Mouse (Mus musculus) MEL (cell line): ENCODE measurements around the gene Ttc9b. TPM values are rescaled to one million over a fixed set of nuclear protein-coding genes. Genes with fewer than 3 reads are reported as not detected.
"Not testable (repeated sequence)": the region's sequence is repeated elsewhere in the genome, so short reads cannot be mapped to it uniquely, and the experiment has no call there.

Source experiments
- DNase-seq: peaks from one replicate; pipeline ENCODE4 v3.0.0; 2011; ENCODE audit warnings: low read depth, low spot score
- H3K27ac ChIP-seq: 2 replicates; pipeline ENCODE4 v1.5.1; 2012; ENCODE audit warnings: low read depth, mild to moderate bottlenecking, control low read depth, low read length, moderate library complexity; ENCODE audit not compliant: control insufficient read depth
- H3K27me3 ChIP-seq, 2 experiments: fragments of 150-350 bp in 1 of 2; sonication (generic) in 1 of 2; 2 replicates each; pipeline ENCODE4 v1.6.1; 2012; ENCODE audit warnings: low read length in 2 of 2, mild to moderate bottlenecking in 2 of 2, improper control_type of control experiment in 1 of 2, moderate library complexity in 1 of 2; ENCODE audit not compliant: insufficient read depth in 2 of 2, control insufficient read depth in 1 of 2
- H3K36me3 ChIP-seq, 2 experiments: 2 replicates each; pipeline ENCODE4 v1.6.1; 2012 to 2014; ENCODE audit warnings: low read length in 2 of 2, improper control_type of control experiment in 1 of 2, inconsistent platforms in 1 of 2, mild to moderate bottlenecking in 1 of 2; ENCODE audit not compliant: insufficient read depth in 2 of 2, control insufficient read depth in 1 of 2
- H3K4me1 ChIP-seq, 2 experiments: fragments of 150-350 bp in 1 of 2; sonication (generic) in 1 of 2; 2 replicates each; pipeline ENCODE4 v1.6.1; 2012; ENCODE audit warnings: low read length in 2 of 2, improper control_type of control experiment in 1 of 2, mild to moderate bottlenecking in 1 of 2; ENCODE audit not compliant: insufficient read depth in 2 of 2, control insufficient read depth in 1 of 2
- H3K4me3 ChIP-seq, 2 experiments: fragments of 150-350 bp in 1 of 2; sonication (generic) in 1 of 2; 2 replicates each; pipeline ENCODE4 v1.5.1; 2012; ENCODE audit warnings: low read depth in 2 of 2, low read length in 2 of 2, mild to moderate bottlenecking in 2 of 2, moderate library complexity in 2 of 2, control low read depth in 1 of 2, improper control_type of control experiment in 1 of 2; ENCODE audit not compliant: control insufficient read depth in 1 of 2, insufficient read depth in 1 of 2
- H3K79me2 ChIP-seq: 2 replicates; pipeline ENCODE4 v1.6.1; 2012; ENCODE audit warnings: mild to moderate bottlenecking, low read length, moderate library complexity; ENCODE audit not compliant: control insufficient read depth, poor library complexity, insufficient read depth
- H3K9ac ChIP-seq: 2 replicates; pipeline ENCODE4 v1.6.1; 2012; ENCODE audit warnings: low read depth, mild to moderate bottlenecking, control low read depth, low read length, moderate library complexity; ENCODE audit not compliant: control insufficient read depth, poor library complexity, severe bottlenecking
- H3K9me3 ChIP-seq: fragments of 150-350 bp; sonication (generic); replicated peaks from 2 replicates; pipeline ENCODE4 v1.6.1; 2012; ENCODE audit warnings: mild to moderate bottlenecking, low read length, improper control_type of control experiment, moderate library complexity; ENCODE audit not compliant: insufficient read depth
- BHLHE40 ChIP-seq: IDR thresholded peaks from 2 replicates; pipeline ENCODE4 v1.6.1; 2012; ENCODE audit warnings: low read depth, mild to moderate bottlenecking, inconsistent platforms, low read length, improper control_type of control experiment, borderline replicate concordance
- CHD2 ChIP-seq: IDR thresholded peaks from 2 replicates; pipeline ENCODE4 v1.6.1; 2011; ENCODE audit warnings: low read length, improper control_type of control experiment
- ELF1 ChIP-seq: IDR thresholded peaks from 2 replicates; pipeline ENCODE4 v1.6.1; 2014; ENCODE audit warnings: low read depth, mild to moderate bottlenecking, inconsistent platforms, low read length, improper control_type of control experiment, moderate library complexity
- ETS1 ChIP-seq: IDR thresholded peaks from 2 replicates; pipeline ENCODE4 v1.6.1; 2012; ENCODE audit warnings: low read depth, mild to moderate bottlenecking, inconsistent platforms, low read length, improper control_type of control experiment, moderate library complexity
- KAT2A ChIP-seq: conservative IDR thresholded peaks from 2 replicates; pipeline ENCODE4 v1.6.1; 2012; ENCODE audit warnings: low read depth, low read length, improper control_type of control experiment, inconsistent platforms
- MAFK ChIP-seq: IDR thresholded peaks from 2 replicates; pipeline ENCODE4 v1.6.1; 2011; ENCODE audit warnings: low read depth, mild to moderate bottlenecking, low read length, improper control_type of control experiment, borderline replicate concordance
- MAX ChIP-seq: IDR thresholded peaks from 2 replicates; pipeline ENCODE4 v1.6.1; 2011; ENCODE audit warnings: low read length, improper control_type of control experiment
- MEF2A ChIP-seq: IDR thresholded peaks from 2 replicates; pipeline ENCODE4 v1.6.1; 2014; ENCODE audit warnings: low read depth, mild to moderate bottlenecking, inconsistent platforms, low read length, improper control_type of control experiment; ENCODE audit not compliant: poor library complexity, insufficient replicate concordance, severe bottlenecking; ENCODE audit errors: extremely low read depth
- NRF1 ChIP-seq: IDR thresholded peaks from 2 replicates; pipeline ENCODE4 v1.6.1; 2014; ENCODE audit warnings: low read depth, mild to moderate bottlenecking, inconsistent platforms, low read length, improper control_type of control experiment, moderate library complexity; ENCODE audit not compliant: poor library complexity, insufficient read depth, severe bottlenecking
- POLR2AphosphoS2 ChIP-seq: IDR thresholded peaks from 2 replicates; pipeline ENCODE4 v1.6.1; 2011; ENCODE audit warnings: low read length, improper control_type of control experiment
- TBP ChIP-seq: IDR thresholded peaks from 2 replicates; pipeline ENCODE4 v1.8.0; 2011; ENCODE audit warnings: low read depth, low read length, improper control_type of control experiment
- ZMIZ1 ChIP-seq: IDR thresholded peaks from 2 replicates; pipeline ENCODE4 v1.6.1; 2012; ENCODE audit warnings: low read depth, mild to moderate bottlenecking, inconsistent platforms, low read length, improper control_type of control experiment, moderate library complexity
- ZNF384 ChIP-seq: IDR thresholded peaks from 2 replicates; pipeline ENCODE4 v1.6.1; 2012; ENCODE audit warnings: low read depth, mild to moderate bottlenecking, inconsistent platforms, low read length, improper control_type of control experiment
- polyA plus RNA-seq, 2 experiments: library from polyadenylated mRNA; stranded (reverse) in 1 of 2; unstranded in 1 of 2; fragments of >175 nt in 1 of 2; fragments of >200 nt in 1 of 2; gene quantifications; 2 replicates each; pipeline versions ENCODE4 v1.2.1 to v1.2.4; 2012; ENCODE audit warnings: low replicate concordance in 2 of 2, low read depth in 1 of 2; ENCODE audit not compliant: insufficient read length in 2 of 2, insufficient read depth in 1 of 2, missing spikeins in 1 of 2
- total RNA-seq: library from RNA; depleted of rRNA; stranded (reverse); fragments of 300-350 nt; gene quantifications from 2 replicates; pipeline ENCODE4 v1.2.3, GENCODE M21; 2012

Ttc9b gene
- total and polyA plus RNA-seq, 3 experiments = 0.19 TPM; not detected in 1

DNA sequence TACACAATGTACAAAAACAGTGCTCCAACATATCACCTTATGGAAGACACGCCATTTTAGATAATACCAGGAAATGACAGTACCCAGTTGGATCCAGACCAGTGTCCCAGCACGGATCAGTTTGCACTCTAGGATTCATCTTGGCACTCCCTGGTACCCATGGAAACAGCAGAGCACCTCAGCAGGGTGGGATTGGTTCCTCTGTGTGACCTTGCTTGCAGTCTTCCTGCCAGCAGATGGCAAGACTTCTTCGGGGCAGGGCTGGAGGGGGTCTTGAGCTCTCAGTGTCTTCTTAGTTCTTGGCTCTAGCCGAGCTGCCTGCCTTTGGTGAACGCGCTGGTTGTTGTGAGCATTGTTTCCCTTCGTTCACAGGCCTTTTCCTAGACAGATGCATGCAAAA, 26.0 kb upstream of the Ttc9b start:
- no peak overlapping the region for H3K27ac ChIP-seq
- no peak for DNase-seq
- H3K9me3 ChIP-seq = no peaks in the 10 kb centered on the region
- H3K9ac ChIP-seq = no peak overlapping the region
- no peak overlapping the region for H3K4me3 ChIP-seq
- no peak for TF ChIP-seq MAFK
- no peaks in the 10 kb centered on the region for H3K79me2 ChIP-seq
- H3K4me1 ChIP-seq = no peaks in the 10 kb centered on the region
- H3K36me3 ChIP-seq = peaks cover 0 to 13% of the 10 kb centered on the region in 2 experiments; a peak in 2 of 4 replicates
- no peaks in the 10 kb centered on the region for H3K27me3 ChIP-seq

DNA sequence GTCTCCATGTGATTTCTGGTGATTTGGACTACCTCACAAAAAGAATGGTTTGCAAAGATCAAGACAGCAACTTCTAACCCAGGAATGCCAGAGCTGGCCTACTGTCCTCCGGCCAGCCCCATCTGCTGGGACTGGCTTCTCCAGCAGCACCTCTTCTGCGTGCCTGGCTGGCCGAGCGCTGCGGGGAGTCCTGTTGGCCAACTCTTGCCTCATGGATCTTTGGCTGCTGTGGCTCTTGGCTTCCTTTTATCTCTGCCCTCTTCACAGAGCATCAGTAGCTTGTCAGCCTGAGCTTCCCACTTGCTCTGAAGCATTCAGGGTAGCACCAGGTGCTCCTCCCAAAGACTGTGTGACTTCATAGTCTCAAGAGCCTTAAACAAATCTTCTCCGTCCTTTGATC, 25.5 kb upstream of the Ttc9b start:
- no peaks in the 10 kb centered on the region for H3K27me3 ChIP-seq
- H3K4me3 ChIP-seq = no peak overlapping the region
- no peaks in the 10 kb centered on the region for H3K79me2 ChIP-seq
- H3K36me3 ChIP-seq = peaks cover 0 to 13% of the 10 kb centered on the region in 2 experiments; a peak in 2 of 4 replicates
- DNase-seq = no peak
- no peak overlapping the region for H3K9ac ChIP-seq
- no peaks in the 10 kb centered on the region for H3K4me1 ChIP-seq
- H3K27ac ChIP-seq = no peak overlapping the region
- TF ChIP-seq CHD2 (no peak), ZNF384 (no peak), BHLHE40 (no peak), POLR2AphosphoS2 (no peak), MEF2A (no peak), ZMIZ1 (no peak), TBP (no peak), NRF1 (no peak), MAX (no peak), KAT2A (no peak), ELF1 (no peak), ETS1 (no peak)
- no peaks in the 10 kb centered on the region for H3K9me3 ChIP-seq

DNA sequence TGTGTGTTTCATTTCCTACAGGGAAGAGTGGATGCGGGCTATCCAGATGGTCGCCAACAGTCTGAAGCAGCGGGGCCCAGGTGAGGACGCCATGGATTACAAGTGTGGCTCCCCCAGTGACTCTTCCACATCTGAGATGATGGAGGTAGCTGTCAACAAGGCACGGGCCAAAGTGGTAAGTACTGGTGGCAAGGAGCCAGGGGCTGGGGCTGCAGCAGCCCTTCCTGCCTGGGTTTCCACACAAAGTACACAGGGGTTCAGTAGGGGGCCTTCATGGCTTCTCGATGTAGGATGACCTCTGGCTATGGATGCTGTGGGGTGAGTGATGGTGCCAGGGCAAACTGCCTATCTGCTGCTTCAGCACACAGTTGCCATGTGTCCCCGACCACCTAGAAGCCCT, 24.9 kb upstream of the Ttc9b start:
- not testable (repeated sequence) for H3K9me3 ChIP-seq, H3K9ac ChIP-seq
- peaks cover 0 to 11% of the 10 kb centered on the region in 2 experiments; a peak in 2 of 4 replicates for H3K36me3 ChIP-seq

More for the DNA sequence above, 24.9 kb upstream of the Ttc9b start:
- H3K4me3 ChIP-seq, H3K27me3 ChIP-seq, DNase-seq, H3K79me2 ChIP-seq, H3K27ac ChIP-seq, H3K4me1 ChIP-seq: not testable (repeated sequence)
